Mouse (Mus musculus) midbrain, embryonic 10.5 days (tissue): Measurements from ENCODE around the gene Amot. TPM values are rescaled to one million over a fixed set of nuclear protein-coding genes. Genes with fewer than 3 reads are reported as not detected.

Source experiments
- DNase-seq: peaks from one replicate; pipeline ENCODE4 v3.0.0-alpha.2; 2017; ENCODE audit warnings: low spot score
- H3K27ac ChIP-seq: fragments of 300-500 bp; sonication (generic); replicated peaks from 2 replicates; pipeline ENCODE4 v1.5.1; 2016; ENCODE audit warnings: mild to moderate bottlenecking
- H3K27me3 ChIP-seq: fragments of 300-500 bp; sonication (generic); 2 replicates; pipeline ENCODE4 v1.6.1; 2016; ENCODE audit warnings: low read depth, mild to moderate bottlenecking; ENCODE audit not compliant: poor library complexity, severe bottlenecking
- H3K36me3 ChIP-seq: fragments of 300-500 bp; sonication (generic); 2 replicates; pipeline ENCODE4 v1.6.1; 2016; ENCODE audit warnings: mild to moderate bottlenecking, moderate library complexity
- H3K4me1 ChIP-seq: fragments of 300-500 bp; sonication (generic); 2 replicates; pipeline ENCODE4 v1.6.1; 2016
- H3K4me3 ChIP-seq: fragments of 300-500 bp; sonication (generic); 2 replicates; pipeline ENCODE4 v1.5.1; 2016; ENCODE audit warnings: mild to moderate bottlenecking, moderate library complexity
- H3K9me3 ChIP-seq: fragments of 300-500 bp; sonication (generic); replicated peaks from 2 replicates; pipeline ENCODE4 v1.6.1; 2016; ENCODE audit warnings: mild to moderate bottlenecking
- WGBS: fragments of 180-500 bp; shearing (Covaris S2); methylation state at CpG from one replicate; pipeline ENCODE4 v1.1.7; 2016; 5-methylcytosine and 5-hydroxymethylcytosine counted together
- polyA plus RNA-seq: library from polyadenylated mRNA; unstranded; fragments of >200 nt; fragmentation: Nextera tagmentation; extraction: Ambion mirVana; gene quantifications from 2 replicates; pipeline ENCODE4 v1.2.1, GENCODE M21; 2016

The Amot gene
- polyA plus RNA-seq, 1 experiment from 2014 or later = 12.9 TPM

DNA sequence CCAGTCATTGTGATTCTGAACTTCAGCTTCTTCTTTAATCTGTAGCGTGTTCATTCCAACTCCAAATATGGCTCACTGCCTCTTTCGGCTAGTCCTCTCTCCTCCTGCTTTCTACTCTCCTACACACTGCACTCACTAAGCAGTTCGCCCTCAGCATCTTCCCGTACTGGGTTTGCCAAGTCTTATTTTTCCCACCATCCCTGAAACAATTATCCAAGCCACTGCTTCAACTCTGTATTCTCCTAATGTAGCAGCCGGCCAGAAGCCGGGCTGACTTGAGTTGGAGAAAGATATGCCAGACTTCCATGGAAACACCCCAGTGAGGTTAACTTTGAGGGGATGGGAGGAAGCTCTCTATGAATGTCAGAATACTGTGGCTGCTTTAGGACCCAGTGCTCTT, 36.7 kb downstream of the Amot start:
- 92% methylated on average over 6 of the region's 6 CpGs for WGBS
- Histone ChIP-seq H3K4me3 (no peak overlapping the region), H3K27me3 (peaks cover 48% of the 10 kb centered on the region), H3K4me1 (no peaks in the 10 kb centered on the region), H3K9me3 (no peaks in the 10 kb centered on the region), H3K27ac (no peak overlapping the region), H3K36me3 (no peaks in the 10 kb centered on the region)
- no peak for DNase-seq

GRCm38 (mm10) chrX:145463524-145463923, 41.5 kb downstream of the Amot start:
- peaks cover 74% of the 10 kb centered on the region for H3K27me3 ChIP-seq
- 80% methylated on average over 2 of the region's 2 CpGs for WGBS
- no peak overlapping the region for H3K4me3 ChIP-seq

GRCm38 (mm10) chrX:145461339-145461738, 43.6 kb downstream of the Amot start:
- Histone ChIP-seq H3K36me3 (no peaks in the 10 kb centered on the region), H3K4me1 (no peaks in the 10 kb centered on the region), H3K4me3 (no peak overlapping the region), H3K9me3 (no peaks in the 10 kb centered on the region), H3K27ac (no peak overlapping the region), H3K27me3 (peaks cover 70% of the 10 kb centered on the region)
- DNase-seq = no peak
- WGBS = 92% methylated on average over 3 of the region's 3 CpGs

More at GRCm38 (mm10) chrX:145463524-145463923, 41.5 kb downstream of the Amot start:
- no peaks in the 10 kb centered on the region for H3K9me3 ChIP-seq
- H3K27ac ChIP-seq = no peak overlapping the region
- H3K36me3 ChIP-seq = no peaks in the 10 kb centered on the region
- DNase-seq = no peak
- no peaks in the 10 kb centered on the region for H3K4me1 ChIP-seq

DNA sequence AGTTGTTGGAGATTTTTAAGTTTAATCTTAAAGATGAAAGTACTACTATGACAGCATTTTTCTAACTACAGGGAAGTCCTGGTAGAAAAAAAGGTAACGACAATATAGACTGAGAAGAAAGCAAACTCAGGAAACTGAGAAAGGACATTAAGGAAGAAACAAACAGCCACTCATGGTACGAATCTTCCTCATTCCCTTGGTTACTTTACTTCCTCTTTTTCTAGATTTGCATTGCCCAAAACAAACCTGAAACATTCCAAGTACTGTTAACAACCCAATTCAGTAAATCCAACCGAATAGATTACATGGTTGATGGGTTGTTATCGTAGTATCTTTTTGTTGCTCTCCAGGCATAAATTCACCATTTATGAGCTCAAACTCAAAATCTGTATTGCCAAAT, 48.7 kb downstream of the Amot start:
- Histone ChIP-seq H3K4me3 (no peak overlapping the region), H3K4me1 (no peaks in the 10 kb centered on the region), H3K27ac (no peak overlapping the region), H3K9me3 (no peaks in the 10 kb centered on the region), H3K27me3 (peaks cover 46% of the 10 kb centered on the region), H3K36me3 (peaks cover 3% of the 10 kb centered on the region; the same call in 1 of the 2 replicates)
- WGBS = 90% methylated on average over 4 of the region's 4 CpGs
- DNase-seq = no peak

DNA sequence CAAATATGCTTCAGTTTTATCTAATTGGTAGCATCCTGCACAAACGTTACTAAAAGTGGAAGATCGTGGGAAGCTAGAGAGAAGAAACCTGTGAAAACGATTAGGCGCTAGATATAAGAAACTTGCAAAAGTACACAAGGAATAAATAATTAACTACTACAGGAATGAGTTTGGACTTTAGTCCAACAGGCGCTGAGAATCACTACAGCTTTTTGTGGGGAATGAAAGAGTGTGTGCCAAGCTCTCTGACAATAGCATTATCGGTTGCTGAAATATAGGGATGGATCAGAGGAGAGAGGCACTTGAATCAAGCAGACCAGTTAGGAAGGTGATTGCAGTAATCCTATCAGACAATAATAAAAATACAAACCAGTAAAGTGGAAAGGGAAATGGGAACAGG, 49.4 kb downstream of the Amot start:
- DNase-seq = no peak
- H3K27ac ChIP-seq = no peak overlapping the region
- peaks cover 48% of the 10 kb centered on the region for H3K27me3 ChIP-seq
- no peak overlapping the region for H3K4me3 ChIP-seq
- no peaks in the 10 kb centered on the region for H3K4me1 ChIP-seq
- H3K9me3 ChIP-seq = no peaks in the 10 kb centered on the region
- 94% methylated on average over 6 of the region's 6 CpGs for WGBS
- peaks cover 8% of the 10 kb centered on the region for H3K36me3 ChIP-seq

DNA sequence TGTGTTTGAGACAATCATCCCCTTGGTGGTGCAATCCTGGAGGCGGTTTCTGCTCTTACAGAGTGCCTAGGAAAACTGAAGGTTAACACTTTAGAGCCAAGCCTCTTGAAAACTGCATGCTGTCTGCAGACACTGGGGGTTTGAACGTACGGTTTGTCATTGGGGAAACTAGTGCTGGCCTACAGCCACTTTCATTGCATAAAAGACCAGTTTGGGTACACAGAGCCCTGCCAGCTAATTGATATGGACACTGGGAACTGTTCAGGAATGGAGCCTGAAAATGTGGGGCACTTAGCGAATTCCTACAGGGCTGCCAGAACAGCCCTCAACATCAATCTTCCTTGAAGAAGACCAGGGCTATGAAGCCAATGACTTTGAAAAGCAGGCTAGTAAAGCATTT, 50.2 kb downstream of the Amot start:
- WGBS = 97% methylated on average over 4 of the region's 4 CpGs
- peaks cover 54% of the 10 kb centered on the region for H3K27me3 ChIP-seq
- peaks cover 13% of the 10 kb centered on the region for H3K36me3 ChIP-seq
- H3K4me1 ChIP-seq = no peaks in the 10 kb centered on the region
- H3K27ac ChIP-seq = no peak overlapping the region
- H3K4me3 ChIP-seq = no peak overlapping the region
- no peak for DNase-seq
- H3K9me3 ChIP-seq = no peaks in the 10 kb centered on the region

GRCm38 (mm10) chrX:145441526-145441925, 63.5 kb downstream of the Amot start:
- DNase-seq = no peak
- H3K4me3 ChIP-seq = no peak overlapping the region
- no peaks in the 10 kb centered on the region for H3K4me1 ChIP-seq
- no peak overlapping the region for H3K27ac ChIP-seq
- H3K36me3 ChIP-seq = no peaks in the 10 kb centered on the region
- H3K27me3 ChIP-seq = peaks cover 12% of the 10 kb centered on the region
- H3K9me3 ChIP-seq = no peaks in the 10 kb centered on the region
- WGBS = 93% methylated on average over 2 of the region's 2 CpGs

DNA sequence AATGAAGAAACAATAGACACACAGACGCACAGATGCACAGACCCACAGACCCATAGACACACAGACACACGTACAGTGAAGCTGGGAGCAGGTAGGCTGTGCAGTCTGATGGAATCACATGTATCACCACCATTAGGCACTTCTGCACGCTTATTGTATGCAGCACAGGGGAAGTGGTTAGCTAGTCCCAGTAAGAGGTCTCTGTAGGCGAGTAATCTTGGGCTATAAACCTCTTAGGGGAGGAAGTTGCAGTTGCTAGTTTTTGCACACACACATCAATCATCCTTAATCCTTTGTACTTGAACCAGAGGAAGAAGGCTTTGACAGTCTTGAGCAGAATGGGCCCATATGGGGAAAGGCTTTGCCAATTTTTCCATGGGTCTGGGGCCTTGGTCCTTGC, 71.3 kb downstream of the Amot start:
- Histone ChIP-seq H3K27me3 (peaks cover 45% of the 10 kb centered on the region), H3K4me1 (no peaks in the 10 kb centered on the region), H3K4me3 (no peak overlapping the region), H3K27ac (no peak overlapping the region), H3K36me3 (no peaks in the 10 kb centered on the region), H3K9me3 (no peaks in the 10 kb centered on the region)
- WGBS = 83% methylated on average over 4 of the region's 4 CpGs
- no peak for DNase-seq

- Histone ChIP-seq H3K9me3 (no peaks in the 10 kb centered on the region), H3K36me3 (no peaks in the 10 kb centered on the region), H3K27me3 (peaks cover 47% of the 10 kb centered on the region), H3K4me1 (no peaks in the 10 kb centered on the region), H3K4me3 (no peak overlapping the region), H3K27ac (no peak overlapping the region)
- 86% methylated on average over 5 of the region's 5 CpGs for WGBS
- no peak for DNase-seq
These were observed 74.0 kb downstream of the Amot start for GRCm38 (mm10) chrX:145430836-145431570.

DNA sequence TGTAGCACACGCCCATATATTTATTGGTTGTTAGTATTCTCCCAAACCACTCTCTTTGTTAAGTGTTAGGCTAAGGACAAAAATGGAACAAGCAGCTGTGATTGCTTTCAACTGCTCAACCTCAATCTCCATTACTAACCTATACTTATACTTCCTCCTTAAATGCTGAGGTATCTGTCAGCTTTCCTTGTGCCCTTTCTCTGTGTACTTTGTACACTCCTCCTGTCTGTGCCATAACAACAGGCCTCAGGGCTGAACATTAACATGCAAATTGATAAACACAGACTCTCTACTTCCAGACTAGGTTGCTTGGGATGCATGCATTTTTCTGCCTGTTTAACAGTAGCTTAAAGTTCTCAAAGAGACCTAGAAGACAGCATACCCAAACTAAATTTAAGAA, 76.2 kb downstream of the Amot start:
- H3K4me3 ChIP-seq = no peak overlapping the region
- 76% methylated on average over 1 of the region's 1 CpGs for WGBS

GRCm38 (mm10) chrX:145424026-145424425, 81.0 kb downstream of the Amot start:
- Histone ChIP-seq H3K9me3 (no peaks in the 10 kb centered on the region), H3K36me3 (no peaks in the 10 kb centered on the region), H3K27ac (no peak overlapping the region), H3K4me3 (no peak overlapping the region), H3K4me1 (no peaks in the 10 kb centered on the region), H3K27me3 (peaks cover 18% of the 10 kb centered on the region)
- no peak for DNase-seq
- 62% methylated on average over 2 of the region's 2 CpGs for WGBS

More for the DNA sequence above, 76.2 kb downstream of the Amot start:
- no peak overlapping the region for H3K27ac ChIP-seq
- no peak for DNase-seq
- H3K36me3 ChIP-seq = no peaks in the 10 kb centered on the region
- peaks cover 31% of the 10 kb centered on the region for H3K27me3 ChIP-seq
- H3K4me1 ChIP-seq = no peaks in the 10 kb centered on the region
- H3K9me3 ChIP-seq = no peaks in the 10 kb centered on the region

GRCm38 (mm10) chrX:145414319-145414718, 90.7 kb downstream of the Amot start:
- WGBS = 86% methylated on average over 1 of the region's 1 CpGs
- peaks cover 71% of the 10 kb centered on the region for H3K27me3 ChIP-seq
- no peaks in the 10 kb centered on the region for H3K4me1 ChIP-seq
- no peak overlapping the region for H3K4me3 ChIP-seq
- DNase-seq = no peak
- H3K9me3 ChIP-seq = no peaks in the 10 kb centered on the region
- no peaks in the 10 kb centered on the region for H3K36me3 ChIP-seq
- H3K27ac ChIP-seq = no peak overlapping the region

DNA sequence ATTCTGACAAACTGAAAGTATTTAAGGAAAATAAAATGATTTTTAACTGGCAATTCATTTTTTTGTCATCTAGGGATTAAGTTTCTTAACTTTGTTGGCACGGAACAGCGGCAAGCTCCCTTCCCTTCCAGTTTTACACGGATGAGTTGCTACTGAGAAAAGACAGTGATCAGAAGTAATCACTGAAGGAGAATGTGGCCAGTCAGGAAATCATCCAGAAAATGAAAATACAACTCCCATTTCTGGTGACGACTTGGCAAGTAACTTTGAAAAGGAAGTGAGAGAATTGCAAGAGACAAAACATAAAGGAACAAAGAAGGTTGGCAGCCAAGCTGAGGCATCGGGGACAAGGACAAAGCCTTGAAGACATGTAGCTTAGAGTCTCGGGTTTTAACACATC, 93.6 kb downstream of the Amot start:
- no peak for DNase-seq
- WGBS = 36% methylated on average over 6 of the region's 6 CpGs
- Histone ChIP-seq H3K9me3 (no peaks in the 10 kb centered on the region), H3K27me3 (peaks cover 70% of the 10 kb centered on the region), H3K36me3 (no peaks in the 10 kb centered on the region), H3K4me3 (no peak overlapping the region), H3K27ac (no peak overlapping the region), H3K4me1 (no peaks in the 10 kb centered on the region)
